Comparison of ENCODE assay signal across 8 mouse cellular contexts in genomic region chr6:121111448-121112055, GRCm38 (mm10). TPM values are rescaled to one million over a fixed set of nuclear protein-coding genes. Genes with fewer than 3 reads are reported as not detected.
A peak's percentile ranks its signal among the peaks of the same experiment; 100 is the strongest.
DNase-seq lines count a peak whose midpoint lies in the region; ATAC-seq and TF ChIP-seq lines count a peak whose summit lies in the region.

No protein-coding gene starts in this region.

- H3K27me3 ChIP-seq in intestine, embryonic 16.5 days (replicated peaks; ENCODE audit: control insufficient read depth, insufficient read depth, low read length), result no peaks in the 10 kb centered on the region
- no peaks in the 10 kb centered on the region for H3K27me3 ChIP-seq in stomach, embryonic 16.5 days (ENCODE audit: control insufficient read depth, insufficient read depth, low read length)

- peaks cover 12% of the 10 kb centered on the region for H3K4me1 ChIP-seq in intestine, embryonic 16.5 days (ENCODE audit: control insufficient read depth, insufficient read depth, low read length)
- H3K4me1 ChIP-seq in stomach, embryonic 16.5 days (ENCODE audit: control insufficient read depth, insufficient read depth, low read length), result peaks cover 17% of the 10 kb centered on the region

- intact Hi-C loops in gastrocnemius, adult 2 months (cut with DNase I), result no loop called here
- intact Hi-C loops in left cerebral cortex, adult 2 months (cut with DNase I), result loop anchor here (5.0 kb wide), 1 partner anchor 66 kb away; no protein-coding TSS in a partner anchor

- H3K9me3 ChIP-seq in intestine, embryonic 16.5 days (ENCODE audit: control insufficient read depth, low read length), result no peaks in the 10 kb centered on the region
- no peaks in the 10 kb centered on the region for H3K9me3 ChIP-seq in stomach, embryonic 16.5 days (replicated peaks; ENCODE audit: control insufficient read depth, low read length)

- peak overlapping the region; percentile 9; the same call in 1 of the 2 replicates for H3K4me3 ChIP-seq in gastrocnemius, adult 2 months
- no peak overlapping the region for H3K4me3 ChIP-seq in intestine, embryonic 16.5 days (ENCODE audit: low read length)
- H3K4me3 ChIP-seq in stomach, embryonic 16.5 days (replicated peaks; ENCODE audit: low read length), result no peak overlapping the region
- H3K4me3 ChIP-seq in left cerebral cortex, adult 2 months, result no peak overlapping the region

- WGBS in intestine, embryonic 16.5 days, result 34% methylated on average over 10 of the region's 10 CpGs
- WGBS in stomach, embryonic 16.5 days, result 41% methylated on average over 10 of the region's 10 CpGs

- H3K9ac ChIP-seq in intestine, embryonic 16.5 days (ENCODE audit: low read depth, low read length), result no peak overlapping the region
- H3K9ac ChIP-seq in stomach, embryonic 16.5 days (ENCODE audit: low read length), result no peak overlapping the region

- H3K36me3 ChIP-seq in intestine, embryonic 16.5 days (ENCODE audit: control insufficient read depth, insufficient read depth, low read length), result no peaks in the 10 kb centered on the region
- 0 out of 2 replicates have a peak, but pooled peaks cover 3% of the 10 kb centered on the region for H3K36me3 ChIP-seq in stomach, embryonic 16.5 days (ENCODE audit: control insufficient read depth, insufficient read depth, low read length)

- ATAC-seq in intestine, embryonic 16.5 days, result no peak
- ATAC-seq in stomach, embryonic 16.5 days (ENCODE audit: insufficient read depth, low FRiP score), result no peak

- no peak overlapping the region for H3K4me2 ChIP-seq in intestine, embryonic 16.5 days (ENCODE audit: low read depth, low read length)
- H3K4me2 ChIP-seq in stomach, embryonic 16.5 days (ENCODE audit: low read depth, low read length), result no peak overlapping the region

- H3K27ac ChIP-seq in gastrocnemius, adult 2 months, result peak overlapping the region; percentile 100
- H3K27ac ChIP-seq in intestine, embryonic 16.5 days (ENCODE audit: low read length), result peak overlapping the region; percentile 48; the same call in 1 of the 2 replicates
- H3K27ac ChIP-seq in stomach, embryonic 16.5 days (ENCODE audit: low read length), result peak overlapping the region; percentile 47; the same call in 1 of the 2 replicates
- no peak overlapping the region for H3K27ac ChIP-seq in left cerebral cortex, adult 2 months

- TF ChIP-seq CTCF in gastrocnemius, adult 2 months (IDR thresholded peaks at IDR 0.05), result no peak
- TF ChIP-seq CTCF in left cerebral cortex, adult 2 months (IDR thresholded peaks at IDR 0.05), result no peak

- DNase-seq in gastrocnemius, adult 2 months, result peak; percentile 73
- DNase-seq in gastrocnemius, postnatal 10 days, result no peak
- peak; percentile 76 for DNase-seq in ovary, adult 18-20 months (ENCODE audit: low spot score)
- no peak for DNase-seq in ovary, postnatal 10 days (ENCODE audit: low spot score)
- no peak for DNase-seq in left cerebral cortex, adult 2 months (ENCODE audit: extremely low spot score in 1 of 2, low spot score in 2 of 2)
- no peak for DNase-seq in left cerebral cortex, adult 8-10 months (ENCODE audit: low spot score in 2 of 2)

RNA-seq across cellular contexts. Expression of gene Mical3, which starts 19.2 kb away (rescaled TPM):
- total RNA-seq in gastrocnemius, adult 2 months (2021), result 10 to 100 TPM; 53.3 to 71.9 TPM
- total RNA-seq in gastrocnemius, postnatal 10 days (2021), result 10 to 100 TPM; 65.2 to 82.4 TPM
- polyA plus RNA-seq in intestine, embryonic 16.5 days (2015; fragmentation: Nextera tagmentation; extraction: Ambion mirVana), result 4.8 and 5.5 TPM in 2 replicates
- 8.9 and 11.5 TPM in 2 replicates for polyA plus RNA-seq in stomach, embryonic 16.5 days (2015; fragmentation: Nextera tagmentation; extraction: Ambion mirVana)
- 100 to 1,000 TPM; 127 to 141 TPM for total RNA-seq in left cerebral cortex, adult 2 months (2021)
- total RNA-seq in left cerebral cortex, adult 8-10 months (2022), result 100 to 1,000 TPM; 105 to 113 (median 110) TPM

Comparison
In these comparisons a context has a peak if more than half of its experiments do, and no peak if none do; other contexts are left out.
1. DNase-seq: peak in gastrocnemius, adult 2 months (single experiment) and ovary, adult 18-20 months (single experiment); none in gastrocnemius, postnatal 10 days (single experiment), ovary, postnatal 10 days (single experiment), left cerebral cortex, adult 2 months (0 of 2) and left cerebral cortex, adult 8-10 months (0 of 2).